Comparison of ENCODE assay signal across 13 mouse cellular contexts in genomic region chr17:64604163-64604562, GRCm38 (mm10). TPM values are rescaled to one million over a fixed set of nuclear protein-coding genes. Genes with fewer than 3 reads are reported as not detected.
DNase-seq lines count a peak whose midpoint lies in the region; ATAC-seq and TF ChIP-seq lines count a peak whose summit lies in the region.
"Had no signal": no experiment of that assay in that cellular context is flagged by ENCODE, and none has a peak within 500 bp of the region (broad histone marks: within the 10 kb centered on the region; RNA-seq: fewer than 3 reads in every experiment).

No protein-coding gene starts in this region.

- no peaks in the 10 kb centered on the region for H3K9me3 ChIP-seq in midbrain, embryonic 13.5 days
- no peaks in the 10 kb centered on the region for H3K9me3 ChIP-seq in midbrain, embryonic 10.5 days (replicated peaks)
- H3K9me3 ChIP-seq: heart, embryonic 13.5 days; megakaryocyte, embryonic 14.5 days had no signal

- WGBS in midbrain, embryonic 13.5 days, result 82% methylated on average over 5 of the region's 5 CpGs
- 80% methylated on average over 5 of the region's 5 CpGs for WGBS in midbrain, embryonic 10.5 days

- H3K9ac ChIP-seq in midbrain, embryonic 13.5 days (replicated peaks), result no peak overlapping the region
- H3K9ac ChIP-seq: heart, embryonic 13.5 days had no signal

- H3ac ChIP-seq in myocyte (ENCODE audit: control insufficient read depth, insufficient read length), result no peak overlapping the region

- no peak overlapping the region; the same call in 1 of the 2 replicates for H3K4me3 ChIP-seq in midbrain, embryonic 13.5 days (replicated peaks)
- H3K4me3 ChIP-seq in midbrain, embryonic 10.5 days, result no peak overlapping the region
- H3K4me3 ChIP-seq in myocyte, result peak overlapping the region; percentile 87
- H3K4me3 ChIP-seq: megakaryocyte, embryonic 14.5 days had no signal

- H3K79me2 ChIP-seq in myocyte (ENCODE audit: control insufficient read depth, insufficient read depth), result peaks cover 51% of the 10 kb centered on the region

- no peak overlapping the region for H3K27ac ChIP-seq in midbrain, embryonic 13.5 days
- H3K27ac ChIP-seq in midbrain, embryonic 10.5 days (replicated peaks), result no peak overlapping the region
- H3K27ac ChIP-seq: heart, embryonic 13.5 days had no signal

- peak; percentile 59 for DNase-seq in heart, adult 11 months
- no peak for DNase-seq in heart, adult 18-20 months
- DNase-seq in midbrain, embryonic 10.5 days (ENCODE audit: low spot score), result no peak
- peak; percentile 79 for DNase-seq in thymus, postnatal 4 days
- DNase-seq in right cerebral cortex, adult 18-20 months, result no peak
- DNase-seq in heart, adult 8-10 months (ENCODE audit: low spot score), result no peak
- DNase-seq: cerebellum, adult 18-20 months; right cerebral cortex, postnatal 4 days had no signal

- peaks cover 44% of the 10 kb centered on the region for H3K4me1 ChIP-seq in midbrain, embryonic 13.5 days (replicated peaks)
- H3K4me1 ChIP-seq in midbrain, embryonic 10.5 days, result peaks cover 56% of the 10 kb centered on the region

- TF ChIP-seq POLR2A in myocyte (IDR thresholded peaks at IDR 0.05; ENCODE audit: insufficient read length, low read depth), result no peak

- peak overlapping the region; percentile 94 for H3K4me2 ChIP-seq in midbrain, embryonic 13.5 days (replicated peaks)
- H3K4me2 ChIP-seq in myocyte (ENCODE audit: low read depth), result peak overlapping the region; percentile 95

- no peaks in the 10 kb centered on the region for H3K27me3 ChIP-seq in midbrain, embryonic 13.5 days
- H3K27me3 ChIP-seq in midbrain, embryonic 10.5 days (ENCODE audit: low read depth, poor library complexity, severe bottlenecking), result peaks cover 7% of the 10 kb centered on the region; the same call in 1 of the 2 replicates
- H3K27me3 ChIP-seq in myocyte (ENCODE audit: control insufficient read depth, insufficient read depth, insufficient read length), result no peaks in the 10 kb centered on the region
- H3K27me3 ChIP-seq: heart, embryonic 13.5 days had no signal

- no peaks in the 10 kb centered on the region for H3K36me3 ChIP-seq in midbrain, embryonic 13.5 days
- H3K36me3 ChIP-seq in midbrain, embryonic 10.5 days, result no peaks in the 10 kb centered on the region
- H3K36me3 ChIP-seq in myocyte (ENCODE audit: control insufficient read depth, insufficient read depth), result no peaks in the 10 kb centered on the region
- H3K36me3 ChIP-seq: heart, embryonic 13.5 days had no signal

- ATAC-seq in midbrain, embryonic 13.5 days, result no peak
- ATAC-seq: activated CD4-positive, CD25-positive, alpha-beta regulatory T cell, adult 4 months had no signal

TF ChIP-seq in myocyte, 11 proteins besides CTCF, POLR2A, EP300 and RAD21:
- TF ChIP-seq E2F4 (IDR thresholded peaks at IDR 0.05; ENCODE audit: insufficient read depth), result no peak
- no peak for TF ChIP-seq POLR2AphosphoS2 (IDR thresholded peaks at IDR 0.05; ENCODE audit: insufficient read length, low read depth)
- no peak for TF ChIP-seq MYOD1 (IDR thresholded peaks at IDR 0.05; ENCODE audit: control insufficient read depth in 1 of 3, insufficient read length in 2 of 3, low read depth in 2 of 3)
- no peak for TF ChIP-seq TCF3 (IDR thresholded peaks at IDR 0.05; ENCODE audit: insufficient read length, low read depth)
- no peak for TF ChIP-seq TCF12 (IDR thresholded peaks at IDR 0.05; ENCODE audit: insufficient read depth, poor library complexity, severe bottlenecking)
- no peak for TF ChIP-seq SRF (IDR thresholded peaks at IDR 0.05; ENCODE audit: control insufficient read depth, insufficient read length, low read depth)
- no peak for TF ChIP-seq USF1 (IDR thresholded peaks at IDR 0.05; ENCODE audit: low read depth)
- TF ChIP-seq MYOG (IDR thresholded peaks at IDR 0.05; ENCODE audit: control insufficient read depth in 1 of 3, insufficient read depth in 1 of 3, insufficient read length in 2 of 3, low read depth in 2 of 3), result no peak
- TF ChIP-seq MAX (IDR thresholded peaks at IDR 0.05; ENCODE audit: low read depth), result no peak
- TF ChIP-seq REST (IDR thresholded peaks at IDR 0.05; ENCODE audit: insufficient read depth, insufficient read length), result no peak
- no peak for TF ChIP-seq CEBPB (IDR thresholded peaks at IDR 0.05; ENCODE audit: insufficient read depth, poor library complexity, severe bottlenecking)
TF ChIP-seq in myocyte: peak in this region for 0.

RNA-seq across cellular contexts. Expression of gene Man2a1, which starts 3.6 kb away (rescaled TPM):
- 10 to 100 TPM; 15.9 to 18.4 TPM for total RNA-seq in heart, adult 18-20 months (2021)
- polyA plus RNA-seq in midbrain, embryonic 13.5 days (2015; fragmentation: Nextera tagmentation; extraction: Ambion mirVana), result 5.7 and 6.2 TPM in 2 replicates
- polyA plus RNA-seq in midbrain, embryonic 10.5 days (2016; fragmentation: Nextera tagmentation; extraction: Ambion mirVana), result 3.9 and 4.3 TPM in 2 replicates
- polyA plus RNA-seq in myocyte (2012; fragmentation: generic; extraction: Trizol), result 8.6 TPM
- 10 to 100 TPM; 13.3 to 19.1 (median 15.7) TPM for total RNA-seq in heart, adult 8-10 months (2022)

Comparison
In these comparisons a context has a peak if more than half of its experiments do, and no peak if none do; other contexts are left out.
1. DNase-seq: peak in heart, adult 11 months (single experiment) and thymus, postnatal 4 days (single experiment); none in heart, adult 18-20 months (0 of 2), midbrain, embryonic 10.5 days (single experiment), right cerebral cortex, adult 18-20 months (single experiment) and heart, adult 8-10 months (single experiment).